Mouse (Mus musculus) G1E-ER4 (cell line): ENCODE measurements around the gene Pkmyt1. TPM values are rescaled to one million over a fixed set of nuclear protein-coding genes. Genes with fewer than 3 reads are reported as not detected.

Source experiments
- GATA1 ChIP-seq: IDR thresholded peaks from one replicate; pipeline ENCODE4 v1.8.0; 2012; ENCODE audit warnings: low read length, inconsistent platforms
- polyA plus RNA-seq: library from polyadenylated mRNA; stranded (reverse); fragments of >175 nt; gene quantifications from 2 replicates; pipeline ENCODE4 v1.2.3, GENCODE M21; 2012

Pkmyt1 gene
- polyA plus RNA-seq, 1 experiment: 119 TPM

DNA sequence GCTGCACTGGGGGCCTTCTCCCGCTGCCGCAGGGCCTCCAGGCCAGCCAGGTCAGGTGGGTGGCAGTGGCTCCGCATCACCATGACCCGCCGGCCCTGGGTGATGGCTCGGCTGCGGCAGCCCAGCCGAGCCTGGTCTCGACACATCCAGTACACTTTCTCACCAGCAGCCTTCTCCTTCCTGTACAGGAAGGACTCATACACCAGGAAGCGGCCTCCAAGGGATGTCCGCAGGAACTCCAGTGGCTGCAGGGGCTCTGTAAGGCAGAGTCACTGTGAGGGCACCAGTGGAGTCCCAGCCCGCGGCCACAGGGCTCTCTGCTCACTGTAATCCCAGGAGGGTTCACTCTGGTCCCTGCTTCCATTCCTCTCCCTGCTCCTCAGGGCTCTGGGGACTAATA is 29.6 kb downstream of the Pkmyt1 start:
- no peak for TF ChIP-seq GATA1

DNA sequence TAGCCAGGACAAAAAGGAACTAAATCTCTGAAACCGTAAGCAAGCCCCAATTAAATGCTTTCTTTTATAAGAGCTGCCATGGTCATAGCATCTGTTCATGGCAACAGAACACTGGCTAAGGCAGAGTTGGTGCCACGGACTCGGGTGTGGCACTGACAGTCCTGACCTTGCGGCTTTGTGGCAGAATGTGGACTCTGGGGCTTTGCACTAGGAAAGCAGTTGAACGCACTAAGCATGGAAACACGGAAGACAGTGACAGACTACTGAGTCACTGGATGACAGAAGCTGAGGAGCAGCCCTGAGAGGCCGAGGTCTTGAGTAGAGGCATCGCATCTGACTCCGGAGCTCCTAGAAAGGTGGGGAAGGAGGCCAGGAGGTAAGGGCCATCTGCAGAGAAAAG is 31.4 kb downstream of the Pkmyt1 start:
- TF ChIP-seq GATA1: no peak

DNA sequence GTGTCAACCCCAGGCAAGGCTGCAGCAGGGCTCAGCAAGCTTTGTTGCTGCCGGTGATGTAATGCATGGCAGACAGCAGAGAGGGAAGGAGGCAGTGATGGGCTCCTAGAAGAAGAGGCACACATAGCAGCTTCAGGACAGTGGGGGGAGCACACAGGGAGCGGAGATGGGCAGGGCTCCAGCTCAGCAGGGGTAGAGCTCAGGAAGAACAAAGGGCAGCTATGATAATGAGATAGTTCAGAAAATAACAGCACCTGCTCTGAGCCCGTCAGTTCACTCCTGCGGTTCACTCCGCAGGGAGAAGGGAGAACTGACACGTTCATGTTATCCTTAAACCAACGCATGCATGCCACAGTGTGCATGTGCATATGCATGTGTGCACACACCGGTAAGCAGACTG is 32.7 kb downstream of the Pkmyt1 start:
- TF ChIP-seq GATA1: no peak

DNA sequence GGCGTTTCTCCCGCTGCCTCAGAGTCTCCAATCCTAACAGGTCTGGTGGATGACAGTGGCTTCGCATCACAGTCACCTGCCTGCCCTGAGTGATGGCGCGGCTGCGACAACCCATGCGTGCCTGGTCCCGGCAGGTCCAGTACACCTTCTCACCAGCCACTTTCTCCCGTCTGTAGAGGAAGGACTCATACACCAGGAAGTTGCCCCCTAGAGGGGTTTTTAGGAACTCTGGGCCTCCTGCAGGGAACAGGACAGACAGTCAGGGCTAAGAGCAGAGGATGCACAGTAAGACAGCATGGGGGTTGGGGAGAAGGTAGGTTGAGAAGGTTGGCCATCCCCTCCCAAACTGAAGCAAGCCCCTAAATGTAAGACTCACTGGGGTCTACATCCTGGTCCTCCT is 34.1 kb downstream of the Pkmyt1 start:
- TF ChIP-seq GATA1: no peak

DNA sequence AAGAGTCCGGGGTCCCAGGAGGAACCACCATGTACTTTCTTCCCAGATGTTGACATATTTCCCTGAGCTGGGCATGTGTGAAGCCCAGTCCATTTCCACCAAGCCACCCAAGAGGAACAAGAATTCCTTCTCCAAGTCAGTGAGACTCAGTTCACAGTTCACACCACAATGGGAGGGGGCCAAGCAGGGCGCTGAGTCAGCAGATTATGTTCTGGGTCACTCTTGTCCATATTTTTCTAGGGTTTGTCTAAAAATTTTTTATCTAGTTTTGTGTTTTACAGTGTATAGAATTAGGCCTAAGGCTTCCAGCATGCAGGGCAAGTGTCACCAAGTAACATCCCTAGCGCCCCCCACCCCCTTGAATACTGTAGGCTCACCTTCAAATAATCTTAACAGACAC is 35.0 kb downstream of the Pkmyt1 start:
- no peak for TF ChIP-seq GATA1

DNA sequence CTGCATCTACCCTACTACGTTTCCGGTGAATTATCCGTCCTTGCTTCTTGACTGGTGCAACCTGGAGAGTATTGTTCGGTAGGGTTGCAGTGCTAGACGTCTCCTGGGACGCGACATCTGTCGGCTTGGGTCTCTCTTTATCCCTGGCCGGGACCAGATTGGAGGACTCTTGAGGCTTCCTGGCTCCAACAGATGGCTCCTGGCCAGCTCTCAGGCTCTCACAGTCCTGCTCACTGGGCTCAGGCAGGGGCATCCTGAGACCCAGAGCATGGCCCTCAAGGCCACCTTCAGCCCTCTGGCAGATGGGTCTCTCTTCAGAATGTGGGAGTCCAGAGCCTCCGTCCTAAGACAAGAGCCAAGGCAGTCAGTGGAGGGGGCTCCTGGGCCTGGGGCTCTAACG is 36.8 kb downstream of the Pkmyt1 start:
- TF ChIP-seq GATA1: no peak

DNA sequence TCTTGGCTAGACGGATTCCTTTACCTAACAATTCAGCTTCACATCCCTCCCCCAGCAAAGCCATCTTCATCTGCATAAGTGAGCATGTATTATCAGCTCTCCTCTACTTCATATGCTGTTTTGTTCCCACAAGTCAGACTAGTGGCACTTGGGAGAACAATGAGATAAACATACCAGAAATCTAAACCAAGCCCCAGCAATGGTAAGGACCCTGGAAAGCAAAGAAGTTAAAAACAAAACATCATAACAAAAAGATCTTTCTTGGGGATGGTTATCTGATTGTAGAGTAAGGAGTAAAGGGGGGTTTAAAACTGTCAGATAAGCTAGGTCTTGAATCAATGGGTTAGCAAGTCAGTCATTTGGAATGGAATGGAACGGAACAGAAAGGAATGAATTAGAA is 44.4 kb downstream of the Pkmyt1 start:
- no peak for TF ChIP-seq GATA1

DNA sequence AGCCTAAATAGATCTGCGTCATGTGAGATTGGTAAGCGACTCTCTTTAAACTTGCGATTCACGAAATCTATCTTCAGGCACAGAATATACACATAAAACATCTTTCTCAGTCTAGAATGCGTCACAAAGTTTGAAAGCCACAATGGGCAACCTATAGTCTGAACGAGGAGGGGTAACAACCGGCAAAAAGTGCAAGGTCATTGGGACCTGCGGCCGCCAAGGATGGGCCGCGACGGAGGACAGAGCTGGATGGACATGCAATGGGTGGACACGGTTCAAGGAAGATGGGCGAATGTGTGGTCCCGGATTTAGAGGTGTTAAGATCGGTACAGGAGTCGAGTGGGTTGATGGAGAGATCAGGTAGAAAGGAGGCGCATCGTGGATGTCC is 44.8 kb downstream of the Pkmyt1 start:
- TF ChIP-seq GATA1: no peak

DNA sequence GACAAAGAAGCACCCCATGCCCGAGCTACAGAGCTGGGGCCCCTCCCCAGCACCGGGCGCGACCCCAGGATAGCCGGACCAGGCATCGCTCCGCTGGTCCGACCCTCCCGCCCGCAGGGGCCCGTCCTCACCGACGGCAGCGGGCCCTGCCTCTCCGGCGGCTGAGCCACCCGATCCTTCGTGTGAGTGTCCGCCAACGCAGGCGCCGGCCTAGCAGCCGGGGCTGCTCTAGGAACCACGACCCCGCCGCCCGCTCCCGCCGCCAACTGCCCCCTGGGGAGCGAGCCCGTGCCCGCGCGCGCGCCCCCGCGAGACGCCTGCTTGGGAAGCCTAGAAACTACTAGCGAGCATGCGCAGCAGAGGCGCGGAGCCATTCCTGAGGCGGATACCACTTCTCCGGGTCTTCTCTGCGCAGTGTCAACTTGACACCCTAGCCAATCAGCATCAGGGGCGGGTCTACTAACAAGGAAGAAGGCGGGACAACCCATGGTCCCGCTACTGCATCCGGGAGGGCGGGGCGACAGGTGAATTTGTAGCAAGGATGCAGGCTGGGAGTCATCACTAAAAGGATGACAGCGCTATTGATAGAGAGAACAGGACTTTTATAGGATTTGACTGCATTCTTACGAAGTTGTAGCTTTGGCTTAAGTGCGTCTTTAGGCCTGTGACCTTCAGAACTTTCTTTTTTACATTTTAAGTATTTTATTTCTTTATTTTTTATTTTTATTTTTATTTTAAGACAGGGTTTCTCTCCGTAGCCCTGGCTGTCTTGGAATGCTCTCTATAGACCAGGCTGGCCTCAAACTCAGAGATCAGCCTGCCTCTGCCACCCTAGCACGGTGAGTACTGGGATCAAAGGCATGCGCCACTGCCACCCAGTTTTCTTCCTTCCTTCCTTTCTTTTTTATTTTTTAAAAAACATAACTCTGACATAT is 45.4 kb downstream of the Pkmyt1 start, which contains the start of gene Flywch1:
Gene Flywch1, minus strand, starts transcription at position 319 of the 935 bp plus-strand sequence.
- TF ChIP-seq GATA1: no peak

DNA sequence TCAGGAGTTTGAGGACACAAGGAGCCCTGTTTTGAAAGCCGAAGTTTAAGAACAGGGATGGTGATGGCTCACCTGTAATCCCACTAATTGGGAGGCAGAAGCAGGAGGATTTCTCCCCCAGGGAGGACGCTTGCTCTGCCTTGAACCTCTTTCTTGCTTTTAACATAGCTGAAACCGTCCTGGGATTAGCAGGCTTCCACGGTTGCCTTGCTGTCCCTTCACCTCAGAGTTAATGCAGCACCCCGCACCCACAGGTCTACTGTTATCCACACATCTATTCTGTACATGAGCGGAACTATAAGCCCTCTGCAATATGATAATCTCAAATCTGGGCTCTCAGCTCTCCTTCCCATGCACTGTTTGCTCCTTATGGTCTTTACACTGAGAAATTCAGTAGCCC is 47.5 kb downstream of the Pkmyt1 start:
- TF ChIP-seq GATA1: no peak

DNA sequence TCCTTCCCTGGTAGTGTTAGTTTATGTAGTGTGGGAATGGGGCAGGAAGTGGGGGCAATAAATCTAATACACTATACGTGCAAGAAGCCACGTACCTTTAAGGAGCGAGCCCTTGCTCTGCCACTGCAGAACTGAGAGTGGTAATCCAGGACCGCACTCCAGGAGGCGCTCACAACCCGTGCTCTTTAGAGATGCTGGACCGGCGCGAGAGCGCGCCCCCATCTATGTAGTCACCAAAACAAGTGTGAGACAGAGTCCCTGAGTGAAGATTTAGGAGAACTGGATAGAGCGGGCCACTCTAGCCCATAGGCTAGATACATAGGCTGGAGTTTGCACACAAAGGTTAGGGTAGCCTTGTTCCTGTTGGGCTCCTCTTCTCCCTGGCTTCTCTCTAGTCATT is 48.0 kb downstream of the Pkmyt1 start:
- no peak for TF ChIP-seq GATA1

DNA sequence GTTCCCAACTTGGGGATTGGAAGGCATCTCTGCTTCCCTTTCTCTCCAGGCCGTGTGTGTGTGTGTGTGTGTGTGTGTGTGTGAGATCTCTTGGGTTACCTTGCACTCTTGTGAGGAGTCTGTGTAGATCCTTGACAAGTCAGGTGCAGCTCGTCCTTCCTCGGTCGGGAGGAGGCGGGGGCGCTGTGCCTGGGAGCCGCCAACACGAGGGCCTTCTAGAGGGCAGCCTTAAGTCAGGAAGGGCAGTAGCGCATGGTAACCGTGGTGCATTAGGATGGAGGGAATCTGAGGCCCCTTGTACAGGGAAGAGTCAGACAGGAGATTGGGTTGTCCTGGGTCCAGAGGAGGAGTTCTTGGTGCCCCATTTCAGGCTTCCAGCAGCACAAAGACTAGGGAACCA is 50.1 kb downstream of the Pkmyt1 start:
- no peak for TF ChIP-seq GATA1

DNA sequence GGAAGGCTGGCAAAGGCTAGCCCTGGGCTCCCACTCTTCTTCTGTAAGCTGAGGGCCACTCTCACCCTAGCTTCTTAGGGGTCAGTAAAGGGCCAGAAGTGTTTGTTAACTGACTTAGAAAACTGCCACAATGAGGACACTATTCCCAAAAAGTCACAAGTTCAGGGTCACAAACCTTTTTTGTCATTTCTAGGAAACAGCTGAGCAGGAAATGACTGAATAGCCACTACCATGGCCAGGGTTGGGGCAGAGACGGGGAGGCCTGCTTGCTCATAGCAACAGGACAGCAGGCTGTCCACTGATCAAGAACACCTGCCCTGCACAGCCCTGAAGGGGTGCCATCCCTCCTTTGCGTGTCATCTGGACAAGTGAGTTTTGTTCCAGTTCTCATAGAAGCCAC is 51.0 kb downstream of the Pkmyt1 start:
- no peak for TF ChIP-seq GATA1

DNA sequence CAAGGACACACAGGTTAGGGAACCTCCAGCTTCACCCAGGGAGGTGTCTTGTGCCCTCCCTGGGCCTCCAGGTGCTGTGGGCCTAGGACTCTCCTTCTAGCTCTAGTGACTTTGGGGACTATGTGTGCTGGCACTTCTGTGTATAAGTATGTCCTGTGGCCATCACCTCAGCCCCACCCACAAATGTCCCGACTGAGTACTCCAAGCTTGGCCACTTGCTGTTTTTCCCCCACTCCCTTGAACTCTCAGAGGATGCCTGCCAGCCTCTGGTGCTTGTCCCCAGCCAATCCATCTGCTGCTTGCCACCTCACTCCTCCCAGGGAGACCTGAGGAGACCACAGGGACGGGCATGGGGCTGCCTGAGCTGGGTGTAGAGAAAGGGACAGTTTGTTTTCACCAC is 52.3 kb downstream of the Pkmyt1 start:
- no peak for TF ChIP-seq GATA1

DNA sequence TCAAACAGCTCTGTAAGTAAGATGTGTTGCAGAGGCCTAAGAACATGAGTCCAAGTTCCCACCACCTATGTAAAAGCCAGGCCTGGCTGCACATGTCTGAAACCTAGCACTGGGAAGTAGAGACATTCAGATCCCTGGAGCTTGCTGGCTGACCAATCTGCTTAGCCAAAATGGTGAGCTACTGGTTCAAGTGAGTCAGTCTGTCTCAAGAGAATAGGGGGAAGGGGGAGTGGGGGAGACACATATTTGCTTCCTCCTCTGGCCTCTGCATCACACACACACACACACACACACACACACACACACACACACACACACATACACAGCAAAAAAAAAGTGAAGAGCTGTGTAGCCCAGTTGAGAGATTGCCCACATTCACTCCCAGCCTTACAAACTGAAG is 57.2 kb downstream of the Pkmyt1 start:
- no peak for TF ChIP-seq GATA1

DNA sequence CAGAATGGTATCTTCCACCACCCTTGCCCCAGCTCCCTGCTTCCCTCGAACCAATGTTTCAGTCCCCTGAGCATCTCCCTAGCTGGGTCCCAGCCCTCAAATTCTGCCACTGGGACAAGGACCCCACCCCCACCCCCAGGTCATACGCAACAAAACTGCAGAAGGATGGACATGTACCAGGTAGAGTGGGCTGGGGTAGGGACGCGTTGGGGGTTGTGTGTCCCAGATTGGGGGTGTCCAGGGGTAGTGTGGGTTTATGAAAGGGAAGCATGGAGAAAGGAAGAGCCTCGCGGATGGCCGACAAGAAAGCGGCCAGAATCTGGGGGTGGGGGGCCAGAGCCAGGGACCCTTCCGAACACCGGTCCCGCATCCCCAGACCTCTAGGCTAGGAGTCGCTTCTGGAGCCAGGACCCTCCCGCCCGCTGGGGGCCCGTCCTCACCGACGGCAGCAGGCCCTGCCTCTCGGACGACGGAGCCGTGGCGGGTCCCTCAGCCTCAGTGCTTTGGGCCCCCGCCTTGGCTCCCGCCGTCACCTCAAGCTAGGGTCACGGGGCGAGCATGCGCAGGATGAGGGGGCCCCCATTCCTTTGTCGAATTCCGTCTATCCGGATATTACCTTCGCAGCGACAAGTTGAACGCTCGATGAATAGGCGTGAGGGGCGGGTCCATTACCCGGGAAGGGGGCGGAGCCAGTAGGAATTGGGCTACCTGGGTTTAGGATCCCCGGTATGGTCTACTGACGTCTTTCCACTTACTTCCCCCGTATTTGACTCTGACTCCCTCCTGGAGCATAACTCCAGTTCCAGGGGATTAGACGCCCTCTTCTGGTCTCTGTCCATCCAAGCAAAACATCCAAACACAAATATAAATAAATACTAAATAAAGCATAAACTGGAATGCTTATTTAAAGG is 59.7 kb downstream of the Pkmyt1 start, which contains the start of gene Flywch2:
Gene Flywch2, minus strand, starts transcription at position 521 of the 911 bp plus-strand sequence.
- TF ChIP-seq GATA1: no peak

Other genes with a start within 250 kb of the Pkmyt1 start
- not detected in 2 replicates for gene Vmn2r117, start 246.6 kb upstream of the Pkmyt1 start, polyA plus RNA-seq
- gene Zfp213, start 162.1 kb upstream of the Pkmyt1 start, polyA plus RNA-seq: 10.3 and 12.1 TPM in 2 replicates
- 0.21 TPM in 2 replicates for gene Zfp13, start 126.8 kb upstream of the Pkmyt1 start, polyA plus RNA-seq
- not detected in 2 replicates for gene Zscan10, start 125.5 kb upstream of the Pkmyt1 start, polyA plus RNA-seq
- gene Mmp25, start 81.1 kb upstream of the Pkmyt1 start, polyA plus RNA-seq: not detected in 2 replicates
- gene Bicdl2, start 65.8 kb upstream of the Pkmyt1 start, polyA plus RNA-seq: not detected in 2 replicates
- gene Hcfc1r1, start 52.7 kb upstream of the Pkmyt1 start, polyA plus RNA-seq: 258 and 328 TPM in 2 replicates
- 96.9 and 107 TPM in 2 replicates for gene Thoc6, start 52.5 kb upstream of the Pkmyt1 start, polyA plus RNA-seq
- gene Tnfrsf12a, start 48.9 kb upstream of the Pkmyt1 start, polyA plus RNA-seq: 5.5 and 6.2 TPM in 2 replicates
- not detected in 2 replicates for gene Cldn6, start 47.1 kb upstream of the Pkmyt1 start, polyA plus RNA-seq
- not detected in 2 replicates for gene Cldn9, start 42.3 kb upstream of the Pkmyt1 start, polyA plus RNA-seq
- not detected in 2 replicates for gene 1520401A03Rik, start 3.6 kb upstream of the Pkmyt1 start, polyA plus RNA-seq
- gene Paqr4, start 14.5 kb downstream of the Pkmyt1 start, polyA plus RNA-seq: 1.4 and 3.1 TPM in 2 replicates
- 0.06 and 0.21 TPM in 2 replicates for gene Kremen2, start 19.5 kb downstream of the Pkmyt1 start, polyA plus RNA-seq
- 23.5 and 36.1 TPM in 2 replicates for gene Flywch1, start 45.3 kb downstream of the Pkmyt1 start, polyA plus RNA-seq
- gene Flywch2, start 59.7 kb downstream of the Pkmyt1 start, polyA plus RNA-seq: not detected in 2 replicates
- 91.1 and 315 TPM in 2 replicates for gene Srrm2, start 64.2 kb downstream of the Pkmyt1 start, polyA plus RNA-seq
- 819 and 1,233 TPM in 2 replicates for gene Elob, start 102.8 kb downstream of the Pkmyt1 start, polyA plus RNA-seq
- gene Prss33, start 109.7 kb downstream of the Pkmyt1 start, polyA plus RNA-seq: not detected in 2 replicates
- not detected in 2 replicates for gene Prss32, start 117.5 kb downstream of the Pkmyt1 start, polyA plus RNA-seq
- not detected in 2 replicates for gene Prss41, start 117.8 kb downstream of the Pkmyt1 start, polyA plus RNA-seq
- gene Prss21, start 141.7 kb downstream of the Pkmyt1 start, polyA plus RNA-seq: not detected in 2 replicates
- gene Dcpp1, start 154.5 kb downstream of the Pkmyt1 start, polyA plus RNA-seq: not detected in 2 replicates
- not detected in 2 replicates for gene Dcpp2, start 154.5 kb downstream of the Pkmyt1 start, polyA plus RNA-seq
- not detected in 2 replicates for gene Dcpp3, start 191.1 kb downstream of the Pkmyt1 start, polyA plus RNA-seq
- not detected in 2 replicates for gene Sbp, start 215.3 kb downstream of the Pkmyt1 start, polyA plus RNA-seq
- gene Sbpl, start 228.9 kb downstream of the Pkmyt1 start, polyA plus RNA-seq: not detected in 2 replicates